Comparison of ENCODE assay signal across 9 mouse cellular contexts in genomic region chr12:69682788-69683419, GRCm38 (mm10). TPM values are rescaled to one million over a fixed set of nuclear protein-coding genes. Genes with fewer than 3 reads are reported as not detected.
DNase-seq lines count a peak whose midpoint lies in the region; ATAC-seq and TF ChIP-seq lines count a peak whose summit lies in the region.
"Had no signal": no experiment of that assay in that cellular context is flagged by ENCODE, and none has a peak within 500 bp of the region (broad histone marks: within the 10 kb centered on the region; RNA-seq: fewer than 3 reads in every experiment).

No protein-coding gene starts in this region.

- H3K9ac ChIP-seq in forebrain, embryonic 13.5 days = no peak overlapping the region
- no peak overlapping the region; the same call in 1 of the 2 replicates for H3K9ac ChIP-seq in limb, embryonic 13.5 days
- no peak overlapping the region for H3K9ac ChIP-seq in neural tube, embryonic 14.5 days (replicated peaks; ENCODE audit: low read depth, low read length)

- H3K4me3 ChIP-seq in erythroblast, embryonic 14.5 days (replicated peaks) = peak overlapping the region; percentile 92
- H3K4me3 ChIP-seq in C2C12 (ENCODE audit: insufficient read depth, poor library complexity, severe bottlenecking) = peak overlapping the region; percentile 63
- peak overlapping the region; percentile 94 for H3K4me3 ChIP-seq in forebrain, embryonic 13.5 days
- peak overlapping the region; percentile 95 for H3K4me3 ChIP-seq in limb, embryonic 13.5 days
- peak overlapping the region; percentile 97; the same call in 1 of the 2 replicates for H3K4me3 ChIP-seq in neural tube, embryonic 14.5 days (ENCODE audit: low read depth, low read length)

- H3K27me3 ChIP-seq in erythroblast, embryonic 14.5 days (ENCODE audit: control insufficient read depth) = no peaks in the 10 kb centered on the region
- no peaks in the 10 kb centered on the region for H3K27me3 ChIP-seq in C2C12 (ENCODE audit: control insufficient read depth, insufficient read depth, insufficient read length)
- no peaks in the 10 kb centered on the region for H3K27me3 ChIP-seq in forebrain, embryonic 13.5 days
- H3K27me3 ChIP-seq in limb, embryonic 13.5 days = no peaks in the 10 kb centered on the region
- H3K27me3 ChIP-seq in neural tube, embryonic 14.5 days (ENCODE audit: control insufficient read depth, insufficient read depth, low read length) = no peaks in the 10 kb centered on the region

- no peaks in the 10 kb centered on the region for H3K9me3 ChIP-seq in erythroblast, embryonic 14.5 days (ENCODE audit: control insufficient read depth, low read length)
- no peaks in the 10 kb centered on the region for H3K9me3 ChIP-seq in forebrain, embryonic 13.5 days (replicated peaks)
- no peaks in the 10 kb centered on the region for H3K9me3 ChIP-seq in limb, embryonic 13.5 days
- H3K9me3 ChIP-seq in neural tube, embryonic 14.5 days (ENCODE audit: control insufficient read depth, low read length) = no peaks in the 10 kb centered on the region
- H3K9me3 ChIP-seq: G1E had no signal

- H3ac ChIP-seq in C2C12 (ENCODE audit: control insufficient read depth, insufficient read length, low read depth) = no peak overlapping the region

- no peak for TF ChIP-seq CTCF in C2C12 (IDR thresholded peaks at IDR 0.05; ENCODE audit: control insufficient read depth, insufficient read depth, insufficient read length)

- no peak for DNase-seq in T-cell, adult 2 months (ENCODE audit: low spot score)
- DNase-seq in right cerebral cortex, adult 18-20 months = no peak

- WGBS in forebrain, embryonic 13.5 days = 50% methylated on average over 14 of the region's 14 CpGs
- 43% methylated on average over 14 of the region's 14 CpGs for WGBS in limb, embryonic 13.5 days
- WGBS in neural tube, embryonic 14.5 days = 45% methylated on average over 14 of the region's 14 CpGs

- peaks cover 35% of the 10 kb centered on the region for H3K79me2 ChIP-seq in C2C12 (ENCODE audit: control insufficient read depth, insufficient read depth)

- ATAC-seq in erythroblast, adult 5-6 weeks (replicated peaks; ENCODE audit: low FRiP score, poor library complexity, severe bottlenecking) = no peak
- ATAC-seq in forebrain, embryonic 13.5 days = no peak
- ATAC-seq in limb, embryonic 13.5 days (ENCODE audit: low FRiP score, low read depth) = no peak
- no peak for ATAC-seq in neural tube, embryonic 14.5 days (ENCODE audit: low read depth)

- peak overlapping the region; percentile 77 for H3K4me2 ChIP-seq in forebrain, embryonic 13.5 days
- H3K4me2 ChIP-seq in limb, embryonic 13.5 days (replicated peaks) = peak overlapping the region; percentile 79
- H3K4me2 ChIP-seq in neural tube, embryonic 14.5 days (ENCODE audit: low read depth, low read length) = peak overlapping the region; percentile 51

- no peak overlapping the region for H3K27ac ChIP-seq in forebrain, embryonic 13.5 days
- H3K27ac ChIP-seq in limb, embryonic 13.5 days = no peak overlapping the region
- no peak overlapping the region for H3K27ac ChIP-seq in neural tube, embryonic 14.5 days (ENCODE audit: low read depth, low read length)

- peaks cover 22% of the 10 kb centered on the region for H3K79me3 ChIP-seq in C2C12 (ENCODE audit: low read depth)

- no peaks in the 10 kb centered on the region for H3K36me3 ChIP-seq in erythroblast, embryonic 14.5 days (ENCODE audit: control insufficient read depth)
- no peaks in the 10 kb centered on the region for H3K36me3 ChIP-seq in C2C12 (ENCODE audit: control insufficient read depth, insufficient read depth)
- H3K36me3 ChIP-seq in forebrain, embryonic 13.5 days (ENCODE audit: poor library complexity, severe bottlenecking) = no peaks in the 10 kb centered on the region
- no peaks in the 10 kb centered on the region for H3K36me3 ChIP-seq in limb, embryonic 13.5 days
- no peaks in the 10 kb centered on the region for H3K36me3 ChIP-seq in neural tube, embryonic 14.5 days (ENCODE audit: control insufficient read depth, insufficient read depth, low read length)
- H3K36me3 ChIP-seq: G1E had no signal

- H3K4me1 ChIP-seq in erythroblast, embryonic 14.5 days (ENCODE audit: control insufficient read depth) = peaks cover 34% of the 10 kb centered on the region
- H3K4me1 ChIP-seq in forebrain, embryonic 13.5 days = peaks cover 14% of the 10 kb centered on the region
- peaks cover 23% of the 10 kb centered on the region for H3K4me1 ChIP-seq in limb, embryonic 13.5 days
- peaks cover 10% of the 10 kb centered on the region for H3K4me1 ChIP-seq in neural tube, embryonic 14.5 days (ENCODE audit: control insufficient read depth, insufficient read depth, low read length)

TF ChIP-seq in C2C12, 6 proteins besides CTCF, POLR2A, EP300 and RAD21:
- TF ChIP-seq CEBPB (IDR thresholded peaks at IDR 0.05; ENCODE audit: low read depth) = no peak

RNA-seq across cellular contexts. Expression of gene Sos2, which starts 1.3 kb away (rescaled TPM):
- 0.56 and 0.90 TPM in 2 replicates for polyA plus RNA-seq in erythroblast, embryonic 14.5 days (2012)
- 20.7 and 31.3 TPM in 2 replicates for total RNA-seq in erythroblast, adult 5-6 weeks (2015; ENCODE audit: low replicate concordance)
- 13.5 and 14.3 TPM in 2 replicates for total RNA-seq in erythroblast, adult 5-6 weeks (2017; ENCODE audit: low replicate concordance)
- polyA plus RNA-seq in C2C12 (2012; fragmentation: generic; extraction: Trizol) = 3.0 TPM
- 9.9 TPM in 2 replicates for polyA plus RNA-seq in forebrain, embryonic 13.5 days (2015; fragmentation: Nextera tagmentation; extraction: Ambion mirVana)
- 11.3 and 12.6 TPM in 2 replicates for polyA plus RNA-seq in limb, embryonic 13.5 days (2015; fragmentation: Nextera tagmentation; extraction: Ambion mirVana)
- polyA plus RNA-seq in neural tube, embryonic 14.5 days (2014; fragmentation: Nextera tagmentation; extraction: Ambion mirVana) = 17.8 and 18.1 TPM in 2 replicates

RNA-seq across cellular contexts. Expression of gene L2hgdh, which starts 41.8 kb away (rescaled TPM):
- 0.04 and 0.05 TPM in 2 replicates for polyA plus RNA-seq in erythroblast, embryonic 14.5 days (2012)
- 2.3 and 7.7 TPM in 2 replicates for total RNA-seq in erythroblast, adult 5-6 weeks (2015; ENCODE audit: low replicate concordance)
- 3.3 and 3.9 TPM in 2 replicates for total RNA-seq in erythroblast, adult 5-6 weeks (2017; ENCODE audit: low replicate concordance)
- polyA plus RNA-seq in C2C12 (2012; fragmentation: generic; extraction: Trizol) = 3.8 TPM
- 13.0 and 14.4 TPM in 2 replicates for polyA plus RNA-seq in forebrain, embryonic 13.5 days (2015; fragmentation: Nextera tagmentation; extraction: Ambion mirVana)
- 17.8 and 20.1 TPM in 2 replicates for polyA plus RNA-seq in limb, embryonic 13.5 days (2015; fragmentation: Nextera tagmentation; extraction: Ambion mirVana)
- 10.4 and 11.4 TPM in 2 replicates for polyA plus RNA-seq in neural tube, embryonic 14.5 days (2014; fragmentation: Nextera tagmentation; extraction: Ambion mirVana)

RNA-seq across cellular contexts. Expression of gene Atp5s, which starts 41.8 kb away (rescaled TPM):
- 1.2 TPM in 2 replicates for polyA plus RNA-seq in erythroblast, embryonic 14.5 days (2012)
- 15.5 and 47.3 TPM in 2 replicates for total RNA-seq in erythroblast, adult 5-6 weeks (2015; ENCODE audit: low replicate concordance)
- total RNA-seq in erythroblast, adult 5-6 weeks (2017; ENCODE audit: low replicate concordance) = 11.7 and 15.2 TPM in 2 replicates
- 2.6 TPM for polyA plus RNA-seq in C2C12 (2012; fragmentation: generic; extraction: Trizol)
- polyA plus RNA-seq in forebrain, embryonic 13.5 days (2015; fragmentation: Nextera tagmentation; extraction: Ambion mirVana) = 19.5 and 26.5 TPM in 2 replicates
- polyA plus RNA-seq in limb, embryonic 13.5 days (2015; fragmentation: Nextera tagmentation; extraction: Ambion mirVana) = 30.5 and 37.3 TPM in 2 replicates
- 37.3 and 44.9 TPM in 2 replicates for polyA plus RNA-seq in neural tube, embryonic 14.5 days (2014; fragmentation: Nextera tagmentation; extraction: Ambion mirVana)
